Mouse (Mus musculus): ENCODE measurements at regions not wholly inside any gene's neighbourhood (a gene's known extent, or its start where the extent isn't known, plus 50 kb on each side); places are given as distances from the start of the nearest gene placed in this dataset.

DNA sequence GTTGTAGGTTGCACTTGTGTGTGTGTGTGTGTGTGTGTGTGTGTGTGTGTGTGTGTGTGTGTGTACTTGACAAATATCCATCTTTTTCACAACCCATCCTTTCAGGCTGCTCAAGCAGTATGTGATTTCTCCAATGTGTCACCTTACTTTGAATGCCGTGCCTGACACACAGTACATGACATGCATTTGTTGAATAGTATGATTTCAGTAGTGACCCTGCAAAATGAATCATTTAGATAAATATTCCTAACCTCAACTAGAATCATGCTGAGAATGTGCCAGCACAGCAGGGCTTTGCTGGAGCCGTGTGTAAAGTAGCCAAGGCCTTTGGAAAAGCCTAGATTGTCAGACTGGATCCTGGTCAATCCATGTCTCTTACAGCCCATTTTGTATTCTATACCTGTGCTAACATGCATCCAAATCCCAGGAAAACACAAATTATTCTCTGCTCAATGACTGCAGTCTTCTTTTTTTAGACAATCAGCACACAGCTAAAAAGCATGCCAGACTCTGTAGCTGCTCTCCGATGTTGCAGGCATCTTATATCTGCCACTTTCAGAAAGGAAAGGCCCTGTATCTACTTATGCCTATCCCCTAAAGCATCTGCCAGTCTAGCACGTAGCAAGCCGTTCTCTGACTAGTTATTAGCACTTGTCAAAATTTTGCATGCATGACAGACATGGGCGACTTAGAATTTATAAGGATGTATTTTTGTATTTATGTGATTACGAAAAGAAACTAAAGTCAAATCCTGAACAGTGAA, 60.0 kb upstream of the Gpr141 start:
- no peak for DNase-seq (ENCODE audit: low spot score)

DNA sequence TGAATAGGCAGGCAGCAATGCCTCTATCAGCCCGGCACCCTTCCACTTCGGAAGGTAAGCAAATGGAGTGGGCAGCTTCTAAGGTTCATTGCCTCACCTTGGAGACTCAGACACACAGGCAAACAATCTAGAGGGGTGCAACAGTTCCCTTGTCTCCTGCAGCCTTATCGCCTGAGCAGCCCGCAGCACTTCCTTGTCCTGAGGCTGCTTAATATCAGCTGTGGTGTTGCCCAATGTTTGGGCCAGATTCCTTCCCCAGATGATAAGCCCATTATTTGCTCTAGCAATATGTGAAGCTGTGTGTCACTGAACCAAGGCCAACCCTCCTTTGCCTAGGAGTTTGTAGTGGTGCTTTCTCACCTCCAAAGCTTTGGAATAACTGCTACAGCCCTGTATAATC, 58.8 kb upstream of the Gpr141 start:
- peak; percentile 38 for DNase-seq (ENCODE audit: low spot score)

- no peak for DNase-seq (ENCODE audit: low spot score)
Observed at GRCm38 (mm10) chr13:19881772-19882171, 57.7 kb upstream of the Gpr141 start.

- no peak for DNase-seq (ENCODE audit: low spot score)
Observed at GRCm38 (mm10) chr13:19874621-19875249, 50.7 kb upstream of the Gpr141 start.
